Mouse (Mus musculus): ENCODE results near the gene Slc41a2. TPM values are rescaled to one million over a fixed set of nuclear protein-coding genes. Genes with fewer than 3 reads are reported as not detected.
"Not testable (repeated sequence)": the region's sequence is repeated elsewhere in the genome, so short reads cannot be mapped to it uniquely, and the experiment has no call there.

The Slc41a2 gene
- polyA plus RNA-seq, 1 experiment from 2014 or later = not detected

GRCm38 (mm10) chr10:83376911-83377682 lies 39.4 kb upstream of the Slc41a2 start:
- WGBS (ENCODE audit: insufficient replicate concordance) = 72% methylated on average over 8 of the region's 8 CpGs
- Histone ChIP-seq H3K27ac (ENCODE audit: low read length) (no peak overlapping the region), H3K4me2 (ENCODE audit: low read depth, low read length) (no peak overlapping the region), H3K27me3 (ENCODE audit: control insufficient read depth, insufficient read depth, low read depth, low read length) (no peaks in the 10 kb centered on the region), H3K9ac (ENCODE audit: low read depth, low read length) (no peak overlapping the region), H3K4me1 (ENCODE audit: control insufficient read depth, low read depth, low read length) (no peaks in the 10 kb centered on the region), H3K36me3 (ENCODE audit: control insufficient read depth, insufficient read depth) (0 out of 2 replicates have a peak, but pooled peaks cover 2% of the 10 kb centered on the region), H3K4me3 (ENCODE audit: low read depth, low read length) (no peak overlapping the region), H3K9me3 (replicated peaks; ENCODE audit: control insufficient read depth, low read length) (no peaks in the 10 kb centered on the region)
- no peak for ATAC-seq (ENCODE audit: low read depth)

GRCm38 (mm10) chr10:83375458-83375857 lies 37.8 kb upstream of the Slc41a2 start:
- not testable (repeated sequence) for H3K36me3 ChIP-seq (ENCODE audit: control insufficient read depth, insufficient read depth); H3K4me2 ChIP-seq (ENCODE audit: low read depth, low read length); H3K9me3 ChIP-seq (replicated peaks; ENCODE audit: control insufficient read depth, low read length); H3K27me3 ChIP-seq (ENCODE audit: control insufficient read depth, insufficient read depth, low read depth, low read length); H3K27ac ChIP-seq (ENCODE audit: low read length); H3K9ac ChIP-seq (ENCODE audit: low read depth, low read length); H3K4me1 ChIP-seq (ENCODE audit: control insufficient read depth, low read depth, low read length); ATAC-seq (ENCODE audit: low read depth); H3K4me3 ChIP-seq (ENCODE audit: low read depth, low read length)
- 74% methylated on average over 5 of the region's 5 CpGs for WGBS (ENCODE audit: insufficient replicate concordance)

GRCm38 (mm10) chr10:83374045-83374656 lies 36.5 kb upstream of the Slc41a2 start:
- Histone ChIP-seq H3K9me3 (replicated peaks; ENCODE audit: control insufficient read depth, low read length) (no peaks in the 10 kb centered on the region), H3K4me1 (ENCODE audit: control insufficient read depth, low read depth, low read length) (no peaks in the 10 kb centered on the region), H3K4me3 (ENCODE audit: low read depth, low read length) (no peak overlapping the region), H3K9ac (ENCODE audit: low read depth, low read length) (no peak overlapping the region), H3K27me3 (ENCODE audit: control insufficient read depth, insufficient read depth, low read depth, low read length) (no peaks in the 10 kb centered on the region), H3K4me2 (ENCODE audit: low read depth, low read length) (no peak overlapping the region), H3K27ac (ENCODE audit: low read length) (no peak overlapping the region), H3K36me3 (ENCODE audit: control insufficient read depth, insufficient read depth) (no peaks in the 10 kb centered on the region; the same call in 1 of the 2 replicates)
- ATAC-seq (ENCODE audit: low read depth) = no peak
- 72% methylated on average over 3 of the region's 3 CpGs for WGBS (ENCODE audit: insufficient replicate concordance)

GRCm38 (mm10) chr10:83368918-83369317 lies 31.2 kb upstream of the Slc41a2 start:
- Histone ChIP-seq H3K4me3 (ENCODE audit: low read depth, low read length) (no peak overlapping the region), H3K27ac (ENCODE audit: low read length) (no peak overlapping the region), H3K4me1 (ENCODE audit: control insufficient read depth, low read depth, low read length) (no peaks in the 10 kb centered on the region), H3K27me3 (ENCODE audit: control insufficient read depth, insufficient read depth, low read depth, low read length) (no peaks in the 10 kb centered on the region), H3K4me2 (ENCODE audit: low read depth, low read length) (no peak overlapping the region), H3K9me3 (replicated peaks; ENCODE audit: control insufficient read depth, low read length) (no peaks in the 10 kb centered on the region), H3K9ac (ENCODE audit: low read depth, low read length) (no peak overlapping the region), H3K36me3 (ENCODE audit: control insufficient read depth, insufficient read depth) (peaks cover 20% of the 10 kb centered on the region)
- WGBS (ENCODE audit: insufficient replicate concordance) = 73% methylated on average over 5 of the region's 5 CpGs
- no peak for ATAC-seq (ENCODE audit: low read depth)

GRCm38 (mm10) chr10:83363451-83363850 lies 25.8 kb upstream of the Slc41a2 start:
- 79% methylated on average over 8 of the region's 8 CpGs for WGBS (ENCODE audit: insufficient replicate concordance)
- peaks cover 21% of the 10 kb centered on the region for H3K36me3 ChIP-seq (ENCODE audit: control insufficient read depth, insufficient read depth)

GRCm38 (mm10) chr10:83361643-83362382 lies 24.1 kb upstream of the Slc41a2 start:
- Histone ChIP-seq H3K36me3 (ENCODE audit: control insufficient read depth, insufficient read depth) (peaks cover 20% of the 10 kb centered on the region), H3K9me3 (replicated peaks; ENCODE audit: control insufficient read depth, low read length) (no peaks in the 10 kb centered on the region), H3K9ac (ENCODE audit: low read depth, low read length) (no peak overlapping the region), H3K27me3 (ENCODE audit: control insufficient read depth, insufficient read depth, low read depth, low read length) (no peaks in the 10 kb centered on the region), H3K4me1 (ENCODE audit: control insufficient read depth, low read depth, low read length) (peaks cover 24% of the 10 kb centered on the region), H3K27ac (ENCODE audit: low read length) (0 out of 2 replicates have a peak overlapping the region, but pooled peaks have one; percentile 29), H3K4me2 (ENCODE audit: low read depth, low read length) (peak overlapping the region; percentile 95; the same call in 1 of the 2 replicates), H3K4me3 (ENCODE audit: low read depth, low read length) (0 out of 2 replicates have a peak overlapping the region, but pooled peaks have one; percentile 3)
- no peak for ATAC-seq (ENCODE audit: low read depth)
- WGBS (ENCODE audit: insufficient replicate concordance) = 48% methylated on average over 5 of the region's 5 CpGs

More at GRCm38 (mm10) chr10:83363451-83363850, 25.8 kb upstream of the Slc41a2 start:
- Histone ChIP-seq H3K4me2 (ENCODE audit: low read depth, low read length) (no peak overlapping the region), H3K4me1 (ENCODE audit: control insufficient read depth, low read depth, low read length) (peaks cover 22% of the 10 kb centered on the region), H3K4me3 (ENCODE audit: low read depth, low read length) (no peak overlapping the region), H3K27ac (ENCODE audit: low read length) (no peak overlapping the region), H3K9me3 (replicated peaks; ENCODE audit: control insufficient read depth, low read length) (no peaks in the 10 kb centered on the region), H3K27me3 (ENCODE audit: control insufficient read depth, insufficient read depth, low read depth, low read length) (no peaks in the 10 kb centered on the region), H3K9ac (ENCODE audit: low read depth, low read length) (no peak overlapping the region)
- ATAC-seq (ENCODE audit: low read depth) = no peak

GRCm38 (mm10) chr10:83360356-83360755 lies 22.7 kb upstream of the Slc41a2 start:
- H3K4me3 ChIP-seq (ENCODE audit: low read depth, low read length) = peak overlapping the region; percentile 90
- no peaks in the 10 kb centered on the region for H3K9me3 ChIP-seq (replicated peaks; ENCODE audit: control insufficient read depth, low read length)
- H3K27me3 ChIP-seq (ENCODE audit: control insufficient read depth, insufficient read depth, low read depth, low read length) = no peaks in the 10 kb centered on the region
- peak; percentile 39 for ATAC-seq (ENCODE audit: low read depth)
- H3K4me1 ChIP-seq (ENCODE audit: control insufficient read depth, low read depth, low read length) = peaks cover 24% of the 10 kb centered on the region
- H3K4me2 ChIP-seq (ENCODE audit: low read depth, low read length) = peak overlapping the region; percentile 95
- H3K9ac ChIP-seq (ENCODE audit: low read depth, low read length) = peak overlapping the region; percentile 82
- peak overlapping the region; percentile 55 for H3K27ac ChIP-seq (ENCODE audit: low read length)
- peaks cover 10% of the 10 kb centered on the region for H3K36me3 ChIP-seq (ENCODE audit: control insufficient read depth, insufficient read depth)
- WGBS (ENCODE audit: insufficient replicate concordance) = under 1% methylated on average over 40 of the region's 40 CpGs

- Histone ChIP-seq H3K9ac (ENCODE audit: low read depth, low read length) (peak within 1 kb of the TSS; percentile 82), H3K27ac (ENCODE audit: low read length) (peak within 1 kb of the TSS; percentile 66), H3K4me2 (ENCODE audit: low read depth, low read length) (peak within 1 kb of the TSS; percentile 95), H3K4me3 (ENCODE audit: low read depth, low read length) (peak within 1 kb of the TSS; percentile 90), H3K27me3 (ENCODE audit: control insufficient read depth, insufficient read depth, low read depth, low read length) (no peaks in the 10 kb centered on the region), H3K4me1 (ENCODE audit: control insufficient read depth, low read depth, low read length) (peaks cover 24% of the 10 kb centered on the region), H3K36me3 (ENCODE audit: control insufficient read depth, insufficient read depth) (peaks cover 10% of the 10 kb centered on the region), H3K9me3 (replicated peaks; ENCODE audit: control insufficient read depth, low read length) (no peaks in the 10 kb centered on the region)
- peak; percentile 98 for ATAC-seq (ENCODE audit: low read depth)
- WGBS (ENCODE audit: insufficient replicate concordance) = under 1% methylated on average over 30 of the region's 30 CpGs
These were observed 22.3 kb upstream of the Slc41a2 start, which contains the start of gene D10Wsu102e for GRCm38 (mm10) chr10:83359956-83360355. TSS of gene D10Wsu102e (plus strand) at chr10:83360221.

Measured in liver, embryonic 16.5 days (tissue).